Comparison of ENCODE assay signal across 10 mouse cellular contexts in genomic region chr2:30902256-30902655, GRCm38 (mm10). TPM values are rescaled to one million over a fixed set of nuclear protein-coding genes. Genes with fewer than 3 reads are reported as not detected.
DNase-seq lines count a peak whose midpoint lies in the region; ATAC-seq and TF ChIP-seq lines count a peak whose summit lies in the region.
"Had no signal": no experiment of that assay in that cellular context is flagged by ENCODE, and none has a peak within 500 bp of the region (broad histone marks: within the 10 kb centered on the region; RNA-seq: fewer than 3 reads in every experiment).

No protein-coding gene starts in this region.

- no peak for ATAC-seq in heart, embryonic 11.5 days (replicated peaks; ENCODE audit: insufficient number of reproducible peaks, low FRiP score, low TSS enrichment)
- ATAC-seq in limb, embryonic 11.5 days (ENCODE audit: insufficient number of reproducible peaks, low FRiP score, low TSS enrichment, low read depth), result no peak
- ATAC-seq in stomach, embryonic 16.5 days (ENCODE audit: insufficient read depth, low FRiP score), result peak; percentile 38; the same call in 1 of the 2 replicates
- ATAC-seq: activated CD4-positive, CD25-positive, alpha-beta regulatory T cell, adult 4 months had no signal

- H3K36me3 ChIP-seq in heart, embryonic 11.5 days (ENCODE audit: control insufficient read depth, insufficient read depth, low read length), result no peaks in the 10 kb centered on the region
- H3K36me3 ChIP-seq in spleen, adult 2 months (ENCODE audit: control insufficient read depth, insufficient read depth, low read length), result no peaks in the 10 kb centered on the region
- H3K36me3 ChIP-seq in limb, embryonic 11.5 days (ENCODE audit: control insufficient read depth, insufficient read depth, low read length), result no peaks in the 10 kb centered on the region
- no peaks in the 10 kb centered on the region for H3K36me3 ChIP-seq in stomach, embryonic 16.5 days (ENCODE audit: control insufficient read depth, insufficient read depth, low read length)

- no peak overlapping the region for H3K27ac ChIP-seq in heart, embryonic 11.5 days (ENCODE audit: low read depth, low read length)
- H3K27ac ChIP-seq in spleen, adult 2 months (ENCODE audit: insufficient read depth, low read length), result no peak overlapping the region
- H3K27ac ChIP-seq in limb, embryonic 11.5 days (replicated peaks; ENCODE audit: low read depth, low read length), result no peak overlapping the region
- peak overlapping the region; percentile 5; the same call in 1 of the 2 replicates for H3K27ac ChIP-seq in stomach, embryonic 16.5 days (ENCODE audit: low read length)

- H3K9ac ChIP-seq in heart, embryonic 11.5 days (ENCODE audit: low read depth, low read length), result peak overlapping the region; percentile 59; the same call in 1 of the 2 replicates
- H3K9ac ChIP-seq in limb, embryonic 11.5 days (ENCODE audit: low read length), result peak overlapping the region; percentile 55
- H3K9ac ChIP-seq in stomach, embryonic 16.5 days (ENCODE audit: low read length), result peak overlapping the region; percentile 70

- DNase-seq in heart, adult 18-20 months, result no peak
- DNase-seq in spleen, adult 2 months (ENCODE audit: low read depth in 1 of 2, low spot score in 2 of 2), result no peak
- DNase-seq in spleen, postnatal 36 days (ENCODE audit: low spot score in 2 of 2), result no peak
- DNase-seq in limb, embryonic 11.5 days (ENCODE audit: low spot score), result no peak
- no peak for DNase-seq in frontal cortex, postnatal 14 days (ENCODE audit: low spot score in 2 of 2)
- DNase-seq in spleen, adult 18-20 months, result no peak
- DNase-seq: right cerebral cortex, postnatal 4 days had no signal

- no peak for TF ChIP-seq CTCF in spleen, adult 2 months (IDR thresholded peaks at IDR 0.05; ENCODE audit: extremely low read depth, insufficient read depth, insufficient read length, insufficient replicate concordance)

- H3K4me1 ChIP-seq in heart, embryonic 11.5 days (ENCODE audit: control insufficient read depth, insufficient read depth, low read length), result peaks cover 31% of the 10 kb centered on the region
- H3K4me1 ChIP-seq in spleen, adult 2 months (ENCODE audit: control insufficient read depth, insufficient read depth, insufficient read length), result peaks cover 5% of the 10 kb centered on the region; the same call in 1 of the 2 replicates
- peaks cover 17% of the 10 kb centered on the region for H3K4me1 ChIP-seq in limb, embryonic 11.5 days (ENCODE audit: control insufficient read depth, insufficient read depth, low read length)
- H3K4me1 ChIP-seq in stomach, embryonic 16.5 days (ENCODE audit: control insufficient read depth, insufficient read depth, low read length), result peaks cover 8% of the 10 kb centered on the region; the same call in 1 of the 2 replicates

- WGBS in heart, embryonic 11.5 days (ENCODE audit: insufficient replicate concordance), result 39% methylated on average over 8 of the region's 8 CpGs
- 85% methylated on average over 8 of the region's 8 CpGs for WGBS in spleen, adult 2 months
- WGBS in limb, embryonic 11.5 days, result 27% methylated on average over 8 of the region's 8 CpGs
- WGBS in stomach, embryonic 16.5 days, result 38% methylated on average over 8 of the region's 8 CpGs

- H3K9me3 ChIP-seq in heart, embryonic 11.5 days (replicated peaks; ENCODE audit: control insufficient read depth, low read length), result no peaks in the 10 kb centered on the region
- H3K9me3 ChIP-seq in limb, embryonic 11.5 days (ENCODE audit: control insufficient read depth, low read length), result no peaks in the 10 kb centered on the region
- H3K9me3 ChIP-seq in stomach, embryonic 16.5 days (replicated peaks; ENCODE audit: control insufficient read depth, low read length), result no peaks in the 10 kb centered on the region

- peaks cover 11% of the 10 kb centered on the region for H3K27me3 ChIP-seq in heart, embryonic 11.5 days (ENCODE audit: control insufficient read depth, insufficient read depth, low read length)
- 0 out of 2 replicates have a peak, but pooled peaks cover 4% of the 10 kb centered on the region for H3K27me3 ChIP-seq in spleen, adult 2 months (ENCODE audit: control insufficient read depth, insufficient read depth, low read length)
- H3K27me3 ChIP-seq in limb, embryonic 11.5 days (ENCODE audit: control insufficient read depth, insufficient read depth, low read length), result no peaks in the 10 kb centered on the region
- peaks cover 5% of the 10 kb centered on the region; the same call in 1 of the 2 replicates for H3K27me3 ChIP-seq in stomach, embryonic 16.5 days (ENCODE audit: control insufficient read depth, insufficient read depth, low read length)

- peak overlapping the region; percentile 42; the same call in 1 of the 2 replicates for H3K4me3 ChIP-seq in heart, embryonic 11.5 days (ENCODE audit: low read depth, low read length)
- H3K4me3 ChIP-seq in spleen, adult 2 months (ENCODE audit: extremely low read depth, insufficient read depth, insufficient read length), result peak overlapping the region; percentile 12; the same call in 1 of the 2 replicates
- H3K4me3 ChIP-seq in limb, embryonic 11.5 days (ENCODE audit: low read depth, low read length), result peak overlapping the region; percentile 47
- H3K4me3 ChIP-seq in stomach, embryonic 16.5 days (replicated peaks; ENCODE audit: low read length), result peak overlapping the region; percentile 50

- H3K4me2 ChIP-seq in heart, embryonic 11.5 days, result peak overlapping the region; percentile 76
- peak overlapping the region; percentile 83 for H3K4me2 ChIP-seq in limb, embryonic 11.5 days (ENCODE audit: low read depth, severe bottlenecking)
- H3K4me2 ChIP-seq in stomach, embryonic 16.5 days (ENCODE audit: low read depth, low read length), result peak overlapping the region; percentile 63

- no peak for TF ChIP-seq POLR2A in spleen, adult 2 months (IDR thresholded peaks at IDR 0.05; ENCODE audit: low read depth, low read length)

RNA-seq across cellular contexts. Expression of gene Ptges, which starts 27.4 kb away (rescaled TPM):
- 3.1 and 3.6 TPM in 2 replicates for polyA plus RNA-seq in heart, embryonic 11.5 days (2014; fragmentation: Nextera tagmentation; extraction: Ambion mirVana)
- total RNA-seq in heart, adult 18-20 months (2021), result 1 to 10 TPM; 1.5 to 2.6 TPM
- 14.3 and 16.0 TPM in 2 replicates for polyA plus RNA-seq in spleen, adult 2 months (2012; rRNA removed)
- 7.9 and 10.3 TPM in 2 replicates for polyA plus RNA-seq in limb, embryonic 11.5 days (2014; fragmentation: Nextera tagmentation; extraction: Ambion mirVana)
- polyA plus RNA-seq in stomach, embryonic 16.5 days (2015; fragmentation: Nextera tagmentation; extraction: Ambion mirVana), result 10.3 and 13.0 TPM in 2 replicates

RNA-seq across cellular contexts. Expression of gene Tor1b, which starts 50.5 kb away (rescaled TPM):
- polyA plus RNA-seq in heart, embryonic 11.5 days (2014; fragmentation: Nextera tagmentation; extraction: Ambion mirVana), result 23.3 and 23.7 TPM in 2 replicates
- 10 to 100 TPM; 25.2 to 29.1 TPM for total RNA-seq in heart, adult 18-20 months (2021)
- polyA plus RNA-seq in spleen, adult 2 months (2012; rRNA removed), result 18.9 and 23.6 TPM in 2 replicates
- polyA plus RNA-seq in limb, embryonic 11.5 days (2014; fragmentation: Nextera tagmentation; extraction: Ambion mirVana), result 26.3 and 28.1 TPM in 2 replicates
- 33.6 and 34.8 TPM in 2 replicates for polyA plus RNA-seq in stomach, embryonic 16.5 days (2015; fragmentation: Nextera tagmentation; extraction: Ambion mirVana)
